Mouse (Mus musculus) stomach, embryonic 14.5 days (tissue): ENCODE results near the gene Myo1d. TPM values are rescaled to one million over a fixed set of nuclear protein-coding genes. Genes with fewer than 3 reads are reported as not detected.

ENCODE experiments used
- ATAC-seq: fragments of 200-750 bp; cut with Nextera tagmentation; 2 replicates; pipeline ENCODE4 v1.8.0; 2017; ENCODE audit warnings: low read depth, moderate TSS enrichment; ENCODE audit not compliant: insufficient number of reproducible peaks, insufficient read depth, low FRiP score
- H3K27ac ChIP-seq: fragments of 300-500 bp; sonication (generic); 2 replicates; pipeline ENCODE4 v1.5.1; 2014; ENCODE audit warnings: mild to moderate bottlenecking, low read length, moderate library complexity, mixed read lengths
- H3K27me3 ChIP-seq: fragments of 300-500 bp; sonication (generic); 2 replicates; pipeline ENCODE4 v1.6.1; 2014; ENCODE audit warnings: low read length, control low read depth, mixed read lengths; ENCODE audit not compliant: control insufficient read depth, insufficient read depth
- H3K36me3 ChIP-seq: fragments of 300-500 bp; sonication (generic); 2 replicates; pipeline ENCODE4 v1.6.1; 2014; ENCODE audit warnings: mild to moderate bottlenecking, control low read depth, low read length, moderate library complexity, mixed read lengths; ENCODE audit not compliant: control insufficient read depth, insufficient read depth
- H3K4me1 ChIP-seq: fragments of 300-500 bp; sonication (generic); 2 replicates; pipeline ENCODE4 v1.6.1; 2014; ENCODE audit warnings: low read length, control low read depth, mixed read lengths; ENCODE audit not compliant: control insufficient read depth, insufficient read depth
- H3K4me2 ChIP-seq: fragments of 300-500 bp; sonication (generic); replicated peaks from 2 replicates; pipeline ENCODE4 v1.6.1; 2014; ENCODE audit warnings: low read depth, low read length, control low read depth
- H3K4me3 ChIP-seq: fragments of 300-500 bp; sonication (generic); 2 replicates; pipeline ENCODE4 v1.5.1; 2014; ENCODE audit warnings: low read depth, low read length, control low read depth
- H3K9ac ChIP-seq: fragments of 300-500 bp; sonication (generic); replicated peaks from 2 replicates; pipeline ENCODE4 v1.6.1; 2014; ENCODE audit warnings: low read depth, mild to moderate bottlenecking, control low read depth, low read length, moderate library complexity, mixed read lengths
- H3K9me3 ChIP-seq: fragments of 300-500 bp; sonication (generic); 2 replicates; pipeline ENCODE4 v1.6.1; 2016; ENCODE audit warnings: low read depth, low read length, control low read depth; ENCODE audit not compliant: control insufficient read depth
- WGBS: fragments of 180-500 bp; shearing (Covaris S2); extraction: QIAGEN DNeasy Blood & Tissue Kit; methylation state at CpG from one replicate; pipeline ENCODE4 v1.1.7; 2014; 5-methylcytosine and 5-hydroxymethylcytosine counted together
- polyA plus RNA-seq: library from polyadenylated mRNA; unstranded; fragments of >200 nt; fragmentation: Nextera tagmentation; extraction: Ambion mirVana; gene quantifications from 2 replicates; pipeline ENCODE4 v1.2.1, GENCODE M21; 2014

Gene Myo1d
- polyA plus RNA-seq, 1 experiment from 2014 or later: 24.3 TPM

DNA sequence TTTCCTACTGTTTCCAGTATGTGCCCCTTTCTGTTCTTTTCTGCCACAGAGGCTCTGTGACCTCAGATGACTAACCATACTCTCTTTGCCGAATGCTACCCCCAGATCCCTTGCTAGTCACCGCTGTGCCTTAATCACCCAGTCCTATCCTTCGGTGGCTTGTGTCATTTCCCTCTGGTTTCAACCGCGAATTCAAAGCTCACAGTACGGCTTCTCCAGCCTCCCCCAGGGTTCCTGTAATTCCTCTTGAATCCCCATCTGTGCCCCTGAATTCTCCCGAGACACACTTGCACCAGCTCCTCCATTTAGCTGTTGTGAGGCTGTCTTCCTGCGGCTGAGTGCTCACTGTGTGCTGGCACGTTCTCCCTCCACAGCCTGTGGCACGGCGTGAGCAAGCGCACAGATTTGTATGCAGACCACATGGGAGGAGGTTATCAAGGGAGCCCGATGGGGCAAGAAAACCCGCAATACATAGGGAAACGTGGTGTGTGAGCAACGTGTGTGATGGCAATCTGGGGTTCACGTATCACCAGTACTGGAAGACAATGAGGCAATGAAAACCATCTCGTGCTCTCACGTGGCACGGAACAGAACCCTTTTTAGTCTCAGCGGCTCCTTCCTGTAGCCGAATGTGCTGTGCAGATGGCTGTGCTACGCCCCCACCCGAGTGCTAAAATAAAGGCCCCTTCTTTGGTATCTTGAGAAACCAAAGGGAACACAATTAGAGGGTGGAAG, 177.0 kb downstream of the Myo1d start:
- no peaks in the 10 kb centered on the region for H3K36me3 ChIP-seq
- H3K4me2 ChIP-seq: peak overlapping the region; percentile 20; the same call in 1 of the 2 replicates
- H3K9ac ChIP-seq: no peak overlapping the region
- no peak overlapping the region for H3K27ac ChIP-seq
- H3K9me3 ChIP-seq: no peaks in the 10 kb centered on the region
- no peaks in the 10 kb centered on the region for H3K4me1 ChIP-seq
- no peak overlapping the region for H3K4me3 ChIP-seq
- no peaks in the 10 kb centered on the region for H3K27me3 ChIP-seq
- ATAC-seq: no peak
- 15% methylated on average over 24 of the region's 24 CpGs for WGBS

DNA sequence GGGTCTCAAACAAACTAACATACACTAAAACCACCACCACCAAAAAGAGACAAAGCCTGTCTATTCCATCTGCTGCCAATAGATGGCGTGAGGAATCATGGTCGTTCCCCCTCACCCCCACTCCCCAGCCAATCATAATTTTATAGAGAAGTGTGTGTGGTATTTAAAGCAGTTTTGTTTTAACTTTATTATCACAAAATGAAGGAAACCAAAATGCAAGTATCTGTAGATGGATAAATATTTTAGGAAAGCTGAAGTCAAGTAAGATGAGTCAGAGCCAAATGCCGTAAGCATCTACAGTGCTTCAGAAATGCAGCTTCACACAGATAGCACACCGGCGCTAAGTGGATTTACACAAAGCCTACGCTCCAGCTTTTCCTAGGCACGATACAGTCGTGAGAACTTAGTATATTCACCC, 177.8 kb downstream of the Myo1d start:
- WGBS: 25% methylated on average over 8 of the region's 8 CpGs
- Histone ChIP-seq H3K36me3 (no peaks in the 10 kb centered on the region), H3K4me3 (no peak overlapping the region), H3K27ac (no peak overlapping the region), H3K27me3 (no peaks in the 10 kb centered on the region), H3K9me3 (no peaks in the 10 kb centered on the region), H3K4me2 (no peak overlapping the region), H3K4me1 (no peaks in the 10 kb centered on the region), H3K9ac (no peak overlapping the region)
- ATAC-seq: no peak

DNA sequence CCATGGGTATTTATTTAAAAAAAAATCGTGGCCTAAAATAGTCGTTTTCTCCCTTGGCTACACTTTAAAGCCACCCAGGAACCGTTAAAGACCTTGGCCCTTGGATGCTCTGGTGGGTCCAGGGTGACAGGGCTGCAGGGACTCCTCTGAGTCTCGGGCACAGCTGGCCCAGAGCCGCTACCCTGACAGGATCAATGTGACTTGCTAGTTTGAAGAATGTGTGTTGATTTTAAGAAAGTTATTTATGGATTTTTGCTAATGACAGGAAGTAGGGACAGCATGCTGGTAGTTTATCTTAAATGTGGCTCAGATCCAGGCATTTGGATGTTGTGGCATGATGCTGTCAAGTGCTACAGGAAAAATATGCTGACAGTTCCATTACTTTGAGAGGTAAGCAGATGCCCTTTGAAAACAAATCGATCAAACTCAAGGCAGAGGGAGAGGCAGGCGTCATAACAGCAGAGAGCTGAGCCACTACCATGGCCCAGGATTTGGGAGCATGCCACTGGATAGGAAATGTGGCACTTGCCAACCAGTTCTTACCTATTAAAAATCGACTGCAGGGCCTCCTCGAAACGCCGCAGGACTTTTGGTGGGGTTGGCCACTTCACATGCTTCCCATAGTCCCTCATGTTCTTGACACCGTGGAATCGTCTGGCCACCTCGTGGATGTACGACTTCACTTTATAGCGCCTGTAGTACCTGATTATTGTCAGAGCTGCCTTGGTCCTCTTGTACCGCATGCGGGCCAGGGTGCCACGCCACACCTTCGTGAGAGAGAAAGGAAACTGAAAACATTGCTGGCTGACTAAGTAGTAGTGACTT, 178.6 kb downstream of the Myo1d start:
- ATAC-seq: no peak
- no peak overlapping the region for H3K4me3 ChIP-seq
- no peak overlapping the region for H3K27ac ChIP-seq
- no peaks in the 10 kb centered on the region for H3K27me3 ChIP-seq
- H3K4me2 ChIP-seq: no peak overlapping the region
- H3K36me3 ChIP-seq: no peaks in the 10 kb centered on the region
- 71% methylated on average over 20 of the region's 20 CpGs for WGBS
- H3K4me1 ChIP-seq: no peaks in the 10 kb centered on the region
- H3K9ac ChIP-seq: no peak overlapping the region
- H3K9me3 ChIP-seq: no peaks in the 10 kb centered on the region

DNA sequence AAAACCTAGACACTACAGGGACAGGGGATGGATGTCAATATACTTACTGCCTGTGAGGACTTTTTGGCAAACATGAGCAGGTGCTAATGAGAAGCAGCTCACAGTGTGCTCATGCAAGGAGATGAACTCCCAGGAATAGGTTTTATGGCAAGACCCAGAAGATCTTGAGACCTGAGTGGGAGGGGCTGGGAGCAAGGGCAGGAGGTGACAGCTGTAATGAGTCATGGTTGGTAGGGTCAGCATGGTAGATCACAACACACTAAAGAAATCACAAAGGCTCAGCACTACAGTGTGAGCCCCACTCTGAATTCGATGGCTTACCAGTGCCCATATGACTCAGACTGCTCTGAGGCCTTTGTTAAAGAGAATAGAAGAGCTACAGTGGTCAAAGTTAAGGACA, 184.3 kb downstream of the Myo1d start:
- no peaks in the 10 kb centered on the region for H3K27me3 ChIP-seq
- H3K4me2 ChIP-seq: no peak overlapping the region
- H3K9me3 ChIP-seq: no peaks in the 10 kb centered on the region
- WGBS: 81% methylated on average over 1 of the region's 1 CpGs
- H3K27ac ChIP-seq: no peak overlapping the region
- no peaks in the 10 kb centered on the region for H3K36me3 ChIP-seq
- no peaks in the 10 kb centered on the region for H3K4me1 ChIP-seq
- H3K4me3 ChIP-seq: no peak overlapping the region
- no peak overlapping the region for H3K9ac ChIP-seq
- no peak for ATAC-seq

DNA sequence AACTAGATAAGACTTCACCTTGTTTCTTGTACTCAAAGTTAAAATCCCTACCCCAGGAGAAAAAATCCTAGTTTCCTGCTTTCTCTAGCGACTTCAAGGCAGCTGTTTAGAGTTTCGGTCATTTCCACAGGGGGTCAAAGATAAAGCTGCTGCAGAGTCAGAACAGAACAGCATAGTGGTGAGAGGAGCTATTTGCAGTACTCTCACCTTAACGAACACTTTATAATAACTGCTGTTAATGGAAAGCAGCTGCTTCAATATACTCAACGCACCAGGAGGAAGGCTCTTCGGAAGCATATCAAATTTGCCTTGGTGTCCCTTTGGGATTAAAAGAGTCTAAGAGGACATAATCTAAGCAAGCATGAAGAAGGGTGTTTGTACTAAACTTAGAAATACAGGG, 190.4 kb downstream of the Myo1d start:
- Histone ChIP-seq H3K4me3 (no peak overlapping the region), H3K27me3 (no peaks in the 10 kb centered on the region), H3K27ac (no peak overlapping the region), H3K9ac (no peak overlapping the region), H3K36me3 (no peaks in the 10 kb centered on the region), H3K4me1 (no peaks in the 10 kb centered on the region), H3K4me2 (no peak overlapping the region), H3K9me3 (no peaks in the 10 kb centered on the region)
- WGBS: 47% methylated on average over 5 of the region's 5 CpGs
- ATAC-seq: no peak

DNA sequence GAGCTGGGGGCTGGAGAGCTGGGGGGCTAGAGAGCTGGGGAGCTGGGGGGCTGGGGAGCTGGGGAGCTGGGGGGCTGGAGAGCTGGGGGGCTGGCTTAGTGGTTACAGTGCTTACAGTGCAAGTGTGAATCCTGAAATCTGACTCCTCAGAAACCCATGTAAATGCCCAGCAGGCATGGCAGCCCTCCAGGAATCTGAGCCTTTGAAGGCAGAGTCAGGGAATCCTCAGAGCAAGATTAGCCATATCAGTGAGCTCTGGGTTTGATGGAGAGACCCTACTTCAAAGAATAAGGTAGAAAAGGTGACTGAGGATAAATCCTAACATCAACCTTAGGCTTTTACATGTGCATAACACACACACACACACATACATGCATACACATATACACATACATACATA, 194.1 kb downstream of the Myo1d start:
- no peak for ATAC-seq
- no peak overlapping the region for H3K27ac ChIP-seq

DNA sequence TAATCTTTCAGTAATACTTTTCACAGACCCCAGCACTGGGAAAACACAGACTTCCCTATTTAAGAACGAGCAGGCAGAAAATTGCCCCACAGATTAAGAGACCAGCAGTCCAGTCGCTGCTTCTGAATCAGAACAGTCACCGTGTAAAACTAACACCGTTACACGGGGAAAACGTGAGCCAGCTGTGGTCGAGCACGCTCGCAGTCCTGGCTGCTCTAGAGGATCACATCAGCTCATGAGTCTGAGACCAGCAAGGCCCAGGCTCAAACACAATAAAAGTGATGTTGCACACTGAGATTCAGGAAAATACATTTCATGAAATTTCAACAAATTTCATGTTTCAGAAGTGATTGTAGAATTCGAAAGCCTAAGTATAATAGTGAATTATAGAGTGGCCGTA, 194.6 kb downstream of the Myo1d start:
- 40% methylated on average over 11 of the region's 11 CpGs for WGBS
- no peak for ATAC-seq

More for the DNA sequence above, 194.1 kb downstream of the Myo1d start:
- no peaks in the 10 kb centered on the region for H3K36me3 ChIP-seq
- no peaks in the 10 kb centered on the region for H3K4me1 ChIP-seq
- no peak overlapping the region for H3K4me3 ChIP-seq
- no peak overlapping the region for H3K4me2 ChIP-seq
- no peak overlapping the region for H3K9ac ChIP-seq
- H3K27me3 ChIP-seq: no peaks in the 10 kb centered on the region
- H3K9me3 ChIP-seq: no peaks in the 10 kb centered on the region

DNA sequence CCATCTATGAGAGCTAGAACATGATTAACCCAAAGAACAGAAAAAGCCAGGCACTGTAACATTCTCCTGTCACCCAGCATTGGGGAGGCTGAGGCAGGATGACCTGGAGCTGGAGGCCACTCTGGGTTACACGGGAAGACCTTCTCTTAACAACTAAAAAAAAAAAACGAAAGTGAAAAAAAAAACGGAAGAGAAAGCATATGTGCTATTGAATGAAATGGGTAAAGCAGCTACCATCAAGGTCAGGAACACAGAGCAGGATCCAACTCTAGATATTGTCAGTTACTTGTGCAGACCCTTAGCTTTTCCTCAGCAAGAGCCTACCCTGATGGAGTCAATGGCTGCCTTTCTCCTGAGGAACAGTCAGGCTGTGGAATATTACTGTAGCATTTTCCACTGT, 199.3 kb downstream of the Myo1d start:
- 81% methylated on average over 3 of the region's 3 CpGs for WGBS
- no peaks in the 10 kb centered on the region for H3K9me3 ChIP-seq
- no peak overlapping the region for H3K27ac ChIP-seq
- no peak for ATAC-seq
- H3K4me3 ChIP-seq: no peak overlapping the region
- H3K4me1 ChIP-seq: 0 out of 2 replicates have a peak, but pooled peaks cover 4% of the 10 kb centered on the region
- H3K36me3 ChIP-seq: no peaks in the 10 kb centered on the region
- no peak overlapping the region for H3K4me2 ChIP-seq
- H3K27me3 ChIP-seq: no peaks in the 10 kb centered on the region
- no peak overlapping the region for H3K9ac ChIP-seq

More for the DNA sequence above, 194.6 kb downstream of the Myo1d start:
- Histone ChIP-seq H3K36me3 (no peaks in the 10 kb centered on the region), H3K4me3 (no peak overlapping the region), H3K9me3 (no peaks in the 10 kb centered on the region), H3K9ac (no peak overlapping the region), H3K4me1 (no peaks in the 10 kb centered on the region), H3K4me2 (no peak overlapping the region), H3K27me3 (no peaks in the 10 kb centered on the region), H3K27ac (no peak overlapping the region)
